Mouse (Mus musculus) mature B cell (primary cell): ENCODE data around the gene Hist1h2bf.
"Not testable (repeated sequence)": the region's sequence is repeated elsewhere in the genome, so short reads cannot be mapped to it uniquely, and the experiment has no call there.

ENCODE experiments used
- in situ Hi-C: fragments of 300-500 bp; cut with MboI; formaldehyde crosslinking; loops from 2 replicates; pipeline ENCODE4 v1.14.3; 2019

Gene Hist1h2bf

GRCm38 (mm10) chr13:23572218-23573033 is 1.6 kb downstream of the Hist1h2bf start:
- in situ Hi-C loops = no loop called here

- in situ Hi-C loops = not testable (repeated sequence)
These were observed 2.3 kb downstream of the Hist1h2bf start for GRCm38 (mm10) chr13:23571504-23572217.

DNA sequence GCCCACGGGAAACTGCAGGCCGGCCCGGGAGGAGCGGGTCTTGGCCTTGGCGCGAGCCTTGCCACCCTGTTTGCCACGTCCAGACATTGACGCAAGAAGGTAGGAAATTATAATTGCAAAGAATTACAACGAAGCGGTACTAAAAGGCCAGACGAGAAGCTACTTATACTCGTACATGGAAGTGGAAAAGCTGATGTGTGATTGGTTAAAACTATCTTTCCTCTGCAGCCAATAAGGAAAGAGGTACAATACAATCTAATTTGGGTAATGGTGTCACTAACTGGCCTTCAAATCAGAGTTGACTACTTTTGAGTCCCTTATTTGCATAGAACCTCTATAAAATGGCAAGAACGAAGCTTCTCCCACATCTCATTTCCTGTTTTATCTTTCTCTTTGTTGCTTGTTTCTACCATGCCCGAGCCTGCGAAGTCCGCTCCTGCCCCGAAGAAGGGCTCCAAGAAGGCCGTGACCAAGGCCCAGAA is 2.9 kb downstream of the Hist1h2bf start, which contains the start of the genes Hist1h2ae and Hist1h2bg:
Hist1h2ae (minus strand) TSS at position 199 of the 482 bp plus-strand sequence.
Hist1h2bg (plus strand) TSS at position 375 of the 482 bp plus-strand sequence.
- in situ Hi-C loops = no loop called here

- in situ Hi-C loops = not testable (repeated sequence)
These were observed 3.6 kb downstream of the Hist1h2bf start for GRCm38 (mm10) chr13:23570261-23571021.

GRCm38 (mm10) chr13:23564482-23564881 is 9.5 kb downstream of the Hist1h2bf start:
- in situ Hi-C loops = no loop called here

DNA sequence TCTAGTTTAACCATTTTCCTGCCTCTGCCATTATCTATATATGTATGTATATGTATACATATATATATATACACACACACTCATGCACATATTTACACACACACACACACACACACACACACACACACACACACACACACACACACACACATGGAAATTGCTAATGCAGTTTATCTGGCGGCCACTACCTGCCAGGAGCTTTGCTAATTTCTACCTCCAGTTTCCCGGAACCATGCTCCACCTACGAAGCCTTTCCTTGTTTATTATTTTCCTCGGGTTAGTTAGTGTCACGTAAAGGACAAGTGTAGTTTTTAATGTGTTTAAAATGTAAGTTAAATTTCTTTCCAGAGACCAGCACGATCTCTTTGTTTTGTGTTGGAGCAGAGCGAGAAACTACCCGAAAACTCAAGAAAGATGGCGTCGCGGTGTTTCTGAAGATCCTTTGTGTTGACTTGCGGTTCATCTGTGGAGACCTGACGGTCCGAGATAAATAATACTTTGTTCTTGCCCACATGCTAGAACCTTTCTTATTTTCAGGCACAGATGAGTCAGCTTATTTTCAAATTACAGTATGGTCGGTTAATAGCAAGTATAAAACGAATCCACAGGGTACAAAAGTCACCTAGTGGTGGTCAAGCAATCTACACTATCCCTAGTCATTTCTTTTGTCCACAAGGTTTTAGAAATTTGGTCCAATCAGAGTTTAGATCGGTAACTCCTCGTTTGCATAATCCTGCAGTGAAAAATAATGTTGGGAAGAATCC is 11.1 kb downstream of the Hist1h2bf start:
- in situ Hi-C loops = no loop called here

GRCm38 (mm10) chr13:23561883-23562659 is 11.9 kb downstream of the Hist1h2bf start, which contains the start of gene Hist1h3e:
Hist1h3e (minus strand) TSS chr13:23562369.
- in situ Hi-C loops = not testable (repeated sequence)

- in situ Hi-C loops = not testable (repeated sequence)
These were observed 12.5 kb downstream of the Hist1h2bf start for GRCm38 (mm10) chr13:23561531-23561882.

GRCm38 (mm10) chr13:23560699-23561098 is 13.3 kb downstream of the Hist1h2bf start:
- in situ Hi-C loops = not testable (repeated sequence)

DNA sequence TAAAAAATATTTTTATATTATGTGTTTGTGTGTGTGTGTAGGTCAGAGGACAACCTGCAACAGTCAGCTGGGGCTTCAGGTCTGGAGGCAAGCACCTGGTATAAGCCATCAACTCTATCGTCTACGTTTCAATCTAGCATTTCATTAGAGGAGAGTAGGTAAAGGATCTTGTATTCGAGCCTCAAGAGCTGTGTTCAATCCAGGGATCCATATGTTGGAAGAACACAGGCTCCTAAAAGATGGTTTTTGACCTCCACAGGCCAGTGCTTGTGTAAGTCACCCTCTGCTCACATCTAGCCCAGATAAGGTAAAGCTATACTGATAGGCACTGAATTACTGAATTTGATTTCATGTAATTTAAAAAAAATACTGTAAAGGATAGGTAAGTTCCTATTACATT is 17.1 kb downstream of the Hist1h2bf start:
- in situ Hi-C loops = loop anchor here (10.0 kb wide), 2 partner anchors 188 to 1732 kb away; partner anchors contain the start of genes Hist1h2bb and Hist1h3c

DNA sequence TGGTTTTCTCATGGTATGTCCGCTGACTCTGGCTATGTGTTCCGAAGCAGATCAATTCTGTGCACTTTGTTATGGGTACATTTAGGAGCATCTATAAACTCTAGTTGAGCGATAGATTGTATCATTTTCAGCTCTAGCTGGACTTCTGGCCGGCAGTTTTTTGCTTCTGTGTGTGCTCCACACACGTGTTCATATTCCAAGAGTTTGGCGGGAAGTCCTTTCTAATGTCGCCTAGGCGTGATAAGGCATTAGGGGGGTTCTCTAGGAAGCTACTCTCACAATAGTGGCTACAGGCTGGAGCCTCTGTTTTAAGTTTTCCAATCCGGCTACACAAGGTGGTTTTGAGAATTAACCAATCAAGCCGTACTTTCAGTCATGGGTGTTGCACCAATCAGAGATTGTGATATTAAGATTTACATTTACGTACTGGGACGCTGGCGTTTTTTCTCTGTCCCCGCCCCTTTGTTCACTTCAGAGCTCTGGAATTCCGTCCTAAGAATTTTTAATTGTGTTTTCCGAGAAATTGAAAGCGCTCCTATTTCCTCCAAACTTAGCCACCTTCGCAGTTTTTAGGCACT is 18.1 kb downstream of the Hist1h2bf start:
- in situ Hi-C loops = loop anchor here (10.0 kb wide), 2 partner anchors 189 to 1731 kb away; partner anchors contain the start of genes Hist1h2bb and Hist1h3c

DNA sequence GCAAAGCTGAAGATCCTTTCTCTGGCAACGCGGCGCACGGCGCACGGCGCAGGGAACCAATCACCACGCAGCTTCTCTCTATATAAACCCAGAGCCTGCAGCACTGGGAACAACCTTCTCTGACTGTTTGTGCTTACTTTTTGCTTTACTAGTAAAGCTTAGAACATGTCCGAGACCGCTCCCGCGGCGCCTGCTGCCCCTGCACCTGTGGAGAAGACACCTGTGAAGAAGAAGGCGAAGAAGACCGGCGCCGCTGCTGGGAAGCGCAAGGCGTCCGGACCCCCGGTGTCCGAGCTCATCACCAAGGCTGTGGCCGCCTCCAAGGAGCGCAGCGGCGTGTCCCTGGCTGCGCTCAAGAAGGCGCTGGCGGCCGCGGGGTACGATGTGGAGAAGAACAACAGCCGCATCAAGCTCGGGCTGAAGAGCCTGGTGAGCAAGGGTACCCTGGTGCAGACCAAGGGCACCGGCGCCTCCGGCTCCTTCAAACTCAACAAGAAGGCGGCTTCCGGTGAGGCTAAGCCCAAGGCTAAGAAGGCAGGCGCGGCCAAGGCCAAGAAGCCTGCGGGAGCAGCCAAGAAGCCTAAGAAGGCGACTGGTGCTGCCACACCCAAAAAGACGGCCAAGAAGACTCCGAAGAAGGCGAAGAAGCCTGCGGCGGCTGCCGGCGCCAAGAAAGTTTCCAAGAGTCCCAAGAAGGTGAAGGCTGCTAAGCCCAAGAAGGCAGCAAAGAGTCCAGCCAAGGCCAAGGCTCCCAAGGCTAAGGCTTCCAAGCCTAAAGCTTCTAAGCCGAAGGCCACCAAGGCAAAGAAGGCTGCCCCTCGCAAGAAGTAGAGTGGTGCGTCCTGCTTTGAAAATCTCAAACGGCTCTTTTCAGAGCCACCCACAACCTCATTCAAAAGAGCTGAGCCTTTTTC is 18.8 kb downstream of the Hist1h2bf start:
- in situ Hi-C loops = loop anchor here (10.0 kb wide), 2 partner anchors 190 to 1730 kb away; partner anchors contain the start of genes Hist1h2bb and Hist1h3c

DNA sequence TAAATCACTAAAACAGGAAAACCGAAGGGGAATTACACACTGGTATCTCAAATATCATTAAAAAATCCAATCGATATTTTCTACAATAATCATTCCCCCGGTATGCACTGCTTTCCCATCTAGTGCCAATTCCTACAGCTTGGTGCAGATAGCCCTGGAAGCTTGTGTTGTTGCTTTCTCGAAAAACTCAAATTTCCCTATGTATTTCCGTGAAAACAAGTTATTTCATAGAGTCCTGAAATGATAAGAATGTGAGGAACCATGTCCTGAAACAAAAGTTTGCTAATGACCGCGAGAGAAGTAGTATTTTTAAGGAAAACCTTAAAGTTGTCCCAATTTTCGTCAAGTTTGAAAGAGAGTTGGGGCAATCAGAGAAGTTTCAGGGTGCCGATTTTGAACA is 19.6 kb downstream of the Hist1h2bf start:
- in situ Hi-C loops = loop anchor here (10.0 kb wide), 2 partner anchors 190 to 1730 kb away; partner anchors contain the start of genes Hist1h2bb and Hist1h3c

- in situ Hi-C loops = loop anchor here (10.0 kb wide), 2 partner anchors 192 to 1728 kb away; partner anchors contain the start of genes Hist1h2bb and Hist1h3c
These were observed 21.0 kb downstream of the Hist1h2bf start, which contains the start of gene Hist1h1d for GRCm38 (mm10) chr13:23552962-23553361. Hist1h1d (plus strand) TSS chr13:23553262.

DNA sequence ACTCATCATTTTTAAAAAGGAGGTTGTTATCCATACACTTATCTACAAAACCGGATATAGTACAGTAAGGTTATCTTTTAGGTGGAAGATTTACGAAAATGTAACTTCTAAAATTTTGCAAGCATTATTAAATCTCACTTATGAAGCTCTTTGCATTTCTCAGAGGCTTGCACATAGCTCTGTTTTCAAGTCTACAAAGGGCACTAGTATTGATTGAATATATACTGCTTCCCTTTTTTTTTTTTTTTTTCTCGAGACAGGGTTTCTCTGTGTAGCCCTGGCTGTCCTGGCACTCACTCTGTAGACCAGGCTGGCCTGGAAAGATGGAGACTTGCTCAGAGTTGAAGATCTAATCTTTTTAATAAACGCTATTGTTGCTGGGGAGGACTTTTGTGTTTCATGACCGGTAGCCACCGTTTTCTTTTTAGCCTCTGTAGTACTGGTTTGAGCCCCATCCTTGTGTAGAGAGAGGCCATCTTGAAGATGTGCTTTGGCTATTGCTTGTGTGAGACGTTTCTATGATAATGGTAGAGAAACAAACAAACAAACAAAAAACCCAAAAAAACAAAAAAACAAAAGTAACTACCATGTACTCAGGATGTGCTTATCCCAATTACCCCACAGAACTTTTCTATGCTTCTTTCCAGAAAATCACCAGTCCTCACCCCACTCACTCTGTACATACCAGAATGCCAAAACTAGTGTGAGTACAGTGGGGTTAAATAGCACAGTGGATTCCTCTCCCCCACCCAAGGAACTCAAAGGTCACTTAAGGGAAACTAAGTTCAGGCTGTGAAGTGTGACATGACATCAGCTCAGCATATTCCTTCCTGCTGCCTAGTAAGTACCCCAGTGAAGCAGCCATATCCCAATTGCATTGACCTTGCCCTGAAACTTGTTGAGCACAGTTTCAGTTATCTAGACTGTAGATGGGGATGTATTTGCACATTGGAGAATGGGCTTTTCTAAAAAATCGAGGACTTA is 21.8 kb downstream of the Hist1h2bf start:
- in situ Hi-C loops = loop anchor here (10.0 kb wide), 2 partner anchors 193 to 1727 kb away; partner anchors contain the start of genes Hist1h2bb and Hist1h3c

DNA sequence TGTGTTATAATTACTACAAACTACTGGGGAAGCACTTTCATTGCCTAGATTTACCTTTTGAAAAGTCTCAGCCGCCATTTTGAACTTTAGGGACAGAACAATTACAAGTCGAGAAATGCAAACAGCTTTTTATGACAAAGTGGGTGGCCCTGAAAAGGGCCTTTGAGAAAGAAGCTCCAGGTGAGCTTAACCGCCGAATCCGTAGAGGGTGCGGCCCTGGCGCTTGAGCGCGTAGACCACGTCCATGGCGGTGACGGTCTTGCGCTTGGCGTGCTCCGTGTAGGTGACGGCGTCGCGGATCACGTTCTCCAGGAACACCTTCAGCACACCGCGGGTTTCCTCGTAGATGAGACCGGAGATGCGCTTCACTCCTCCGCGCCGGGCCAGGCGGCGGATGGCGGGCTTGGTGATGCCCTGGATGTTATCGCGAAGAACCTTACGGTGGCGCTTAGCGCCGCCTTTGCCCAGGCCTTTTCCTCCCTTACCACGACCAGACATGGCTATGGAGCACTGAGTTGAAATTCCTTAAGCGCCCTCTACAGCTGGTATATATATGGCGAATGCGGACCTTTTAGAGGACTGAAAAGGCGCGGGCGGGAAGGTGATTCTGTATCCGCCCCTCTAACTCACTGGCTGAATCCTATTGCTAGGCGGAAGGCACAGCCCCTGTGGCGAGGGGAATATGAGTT is 22.7 kb downstream of the Hist1h2bf start, which contains the start of gene Hist1h4f:
Hist1h4f (minus strand) TSS at position 503 of the 689 bp plus-strand sequence.
- in situ Hi-C loops = loop anchor here (10.0 kb wide), 2 partner anchors 194 to 1726 kb away; partner anchors contain the start of genes Hist1h2bb and Hist1h3c
